In genomic region chr16:22548167-22549080, GRCm38 (mm10) we compare ENCODE assay signal across 8 mouse cellular contexts.
A peak's percentile ranks its signal among the peaks of the same experiment; 100 is the strongest.
DNase-seq lines count a peak whose midpoint lies in the region; ATAC-seq lines count a peak whose summit lies in the region.

No protein-coding gene starts in this region.

- peak; percentile 70 for DNase-seq in NIH3T3 (ENCODE audit: low read depth)
- DNase-seq in cerebellum, adult 9-11 months: peak; percentile 81
- DNase-seq in frontal cortex, adult 2 months (ENCODE audit: extremely low spot score in 1 of 2, low spot score in 1 of 2): peak; percentile 78 to 92
- peak; percentile 94 for DNase-seq in hindbrain, embryonic 11.5 days (ENCODE audit: low spot score)
- DNase-seq in layer of hippocampus, postnatal 10 days (ENCODE audit: low spot score in 2 of 2): peak; percentile 91 to 92
- peak; percentile 89 for DNase-seq in lung, postnatal 10 days
- DNase-seq in ovary, postnatal 36 days (ENCODE audit: low spot score): peak; percentile 79
- peak; percentile 90 for DNase-seq in thymus, postnatal 25 days

- H3K4me2 ChIP-seq in hindbrain, embryonic 11.5 days (replicated peaks; ENCODE audit: low read depth, low read length): peak overlapping the region; percentile 66

- WGBS in hindbrain, embryonic 11.5 days: 8% methylated on average over 26 of the region's 26 CpGs

- ATAC-seq in hindbrain, embryonic 11.5 days (ENCODE audit: low FRiP score): peak; percentile 86

- H3K4me3 ChIP-seq in hindbrain, embryonic 11.5 days (ENCODE audit: low read depth, low read length): peak overlapping the region; percentile 29

- peak overlapping the region; percentile 24; the same call in 1 of the 2 replicates for H3K9ac ChIP-seq in hindbrain, embryonic 11.5 days (ENCODE audit: low read depth, low read length)

- no peaks in the 10 kb centered on the region for H3K9me3 ChIP-seq in hindbrain, embryonic 11.5 days (ENCODE audit: control insufficient read depth, low read length)

- no peaks in the 10 kb centered on the region for H3K36me3 ChIP-seq in hindbrain, embryonic 11.5 days (ENCODE audit: control insufficient read depth, insufficient read depth, low read length)

- no peaks in the 10 kb centered on the region for H3K27me3 ChIP-seq in hindbrain, embryonic 11.5 days (ENCODE audit: control insufficient read depth, insufficient read depth, low read length)

- H3K27ac ChIP-seq in hindbrain, embryonic 11.5 days (ENCODE audit: low read depth, low read length): no peak overlapping the region

- H3K4me1 ChIP-seq in hindbrain, embryonic 11.5 days (replicated peaks; ENCODE audit: control insufficient read depth, insufficient read depth, low read length): no peaks in the 10 kb centered on the region
